8 mouse cellular contexts compared by ENCODE assay signal in the genomic region with DNA sequence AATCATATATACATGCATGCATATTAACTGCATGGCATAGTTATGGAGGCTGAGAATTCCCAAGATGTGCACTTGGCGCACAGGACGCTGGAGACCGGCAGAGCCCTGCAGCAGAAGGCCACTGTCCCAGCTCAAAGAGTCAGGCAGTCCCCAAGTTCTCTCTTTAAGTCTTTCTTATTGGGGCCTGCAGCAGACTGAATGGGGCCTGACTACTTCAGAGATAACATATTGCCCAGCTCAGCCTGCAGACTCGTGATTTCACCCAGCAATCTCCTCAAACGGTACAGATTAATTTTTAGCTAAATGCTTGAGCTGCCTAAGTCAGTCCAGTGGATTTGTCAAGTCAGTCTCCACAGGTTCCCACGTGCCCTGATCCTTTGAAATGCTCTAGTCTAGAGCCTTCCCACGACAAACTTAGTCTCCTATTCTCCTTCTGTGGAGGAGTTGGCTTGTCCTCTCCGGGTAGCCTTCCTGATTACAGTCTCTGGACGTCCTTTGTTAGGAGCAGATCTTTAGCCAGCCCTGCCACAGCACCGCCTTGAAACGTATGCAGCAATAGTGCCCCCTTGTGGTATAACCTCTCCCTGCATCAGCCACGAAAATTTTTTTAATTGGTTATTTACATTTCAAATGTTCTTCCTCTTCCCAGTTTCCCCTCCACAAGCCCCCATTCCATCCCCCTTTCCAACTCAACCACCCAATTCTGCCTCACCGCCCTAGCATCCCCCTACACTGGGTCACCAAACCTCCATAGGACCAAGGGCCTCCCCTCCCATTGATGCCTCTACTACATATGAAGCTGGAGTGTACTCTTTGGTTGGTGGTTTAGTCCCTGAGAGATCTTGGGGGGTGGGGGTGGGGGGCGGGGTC. TPM values are rescaled to one million over a fixed set of nuclear protein-coding genes. Genes with fewer than 3 reads are reported as not detected.
DNase-seq lines count a peak whose midpoint lies in the region; ATAC-seq and TF ChIP-seq lines count a peak whose summit lies in the region.

No protein-coding gene starts in this region.

- DNase-seq in urinary bladder, postnatal 14 days (ENCODE audit: low spot score), result peak; percentile 75
- DNase-seq in urinary bladder, adult 2 months (ENCODE audit: low spot score), result no peak
- peak; percentile 65 for DNase-seq in embryo, embryonic 11.5 days (ENCODE audit: low read depth, low spot score)
- peak; percentile 97 for DNase-seq in heart, adult 11 months
- DNase-seq in left cerebral cortex, postnatal 36 days (ENCODE audit: low spot score in 2 of 2), result peak; percentile 39 to 62
- DNase-seq in midbrain, embryonic 11.5 days (ENCODE audit: low spot score, missing footprints), result peak; percentile 95

- H3K4me2 ChIP-seq in intestine, postnatal 0 days (replicated peaks; ENCODE audit: low read depth), result peak overlapping the region; percentile 6
- no peak overlapping the region for H3K4me2 ChIP-seq in midbrain, embryonic 11.5 days

- no peak overlapping the region for H3K9ac ChIP-seq in intestine, postnatal 0 days (ENCODE audit: low read depth, low read length)
- H3K9ac ChIP-seq in midbrain, embryonic 11.5 days (ENCODE audit: low read length), result peak overlapping the region; percentile 35; the same call in 1 of the 2 replicates

- intact Hi-C loops in left cerebral cortex, postnatal 36 days (cut with DNase I), result loop anchor here (5.0 to 10.0 kb wide), 3 partner anchors 98 to 393 kb away; no protein-coding TSS in a partner anchor

- ATAC-seq in intestine, postnatal 0 days, result peak; percentile 76
- peak; percentile 92 for ATAC-seq in midbrain, embryonic 11.5 days (ENCODE audit: low FRiP score)

- H3K4me3 ChIP-seq in intestine, postnatal 0 days (ENCODE audit: low read depth, low read length), result no peak overlapping the region
- no peak overlapping the region for H3K4me3 ChIP-seq in midbrain, embryonic 11.5 days (ENCODE audit: low read depth, low read length)
- no peak overlapping the region for H3K4me3 ChIP-seq in small intestine, adult 2 months (ENCODE audit: low read depth, low read length)

- peak; percentile 95 for TF ChIP-seq CTCF in intestine, postnatal 0 days (IDR thresholded peaks at IDR 0.05; ENCODE audit: low read depth)
- TF ChIP-seq CTCF in small intestine, adult 2 months (IDR thresholded peaks at IDR 0.05; ENCODE audit: extremely low read depth, insufficient read length, insufficient replicate concordance, low read depth, low read length), result peak; percentile 87; the same call in 1 of the 2 replicates

- 0 out of 2 replicates have a peak, but pooled peaks cover 7% of the 10 kb centered on the region for H3K4me1 ChIP-seq in intestine, postnatal 0 days (replicated peaks; ENCODE audit: control insufficient read depth, insufficient read depth, low read length)
- no peaks in the 10 kb centered on the region for H3K4me1 ChIP-seq in midbrain, embryonic 11.5 days (ENCODE audit: control insufficient read depth, insufficient read depth, low read length)
- no peaks in the 10 kb centered on the region for H3K4me1 ChIP-seq in small intestine, adult 2 months (ENCODE audit: control insufficient read depth, insufficient read depth, insufficient read length, low read length)

- 11% methylated on average over 14 of the region's 14 CpGs for WGBS in intestine, postnatal 0 days
- 26% methylated on average over 14 of the region's 14 CpGs for WGBS in midbrain, embryonic 11.5 days
- WGBS in small intestine, adult 2 months, result 16% methylated on average over 14 of the region's 14 CpGs

- no peaks in the 10 kb centered on the region for H3K9me3 ChIP-seq in intestine, postnatal 0 days (ENCODE audit: control insufficient read depth)
- H3K9me3 ChIP-seq in midbrain, embryonic 11.5 days (ENCODE audit: control insufficient read depth, low read length), result no peaks in the 10 kb centered on the region

- TF ChIP-seq POLR2A in small intestine, adult 2 months (IDR thresholded peaks at IDR 0.05; ENCODE audit: low read depth, low read length), result no peak

- H3K36me3 ChIP-seq in intestine, postnatal 0 days (ENCODE audit: control insufficient read depth, insufficient read depth), result peaks cover 8% of the 10 kb centered on the region; the same call in 1 of the 2 replicates
- no peaks in the 10 kb centered on the region for H3K36me3 ChIP-seq in midbrain, embryonic 11.5 days (ENCODE audit: control insufficient read depth, insufficient read depth, low read length)
- no peaks in the 10 kb centered on the region for H3K36me3 ChIP-seq in small intestine, adult 2 months (ENCODE audit: control insufficient read depth, insufficient read depth, low read length)

- H3K27ac ChIP-seq in intestine, postnatal 0 days (ENCODE audit: low read depth, low read length), result peak overlapping the region; percentile 31
- H3K27ac ChIP-seq in midbrain, embryonic 11.5 days (ENCODE audit: low read depth, low read length), result no peak overlapping the region
- H3K27ac ChIP-seq in small intestine, adult 2 months (ENCODE audit: insufficient read depth, low read depth, low read length), result no peak overlapping the region

- no peaks in the 10 kb centered on the region for H3K27me3 ChIP-seq in intestine, postnatal 0 days (replicated peaks; ENCODE audit: control insufficient read depth, insufficient read depth, low read length)
- H3K27me3 ChIP-seq in midbrain, embryonic 11.5 days (ENCODE audit: control insufficient read depth, insufficient read depth, low read length), result no peaks in the 10 kb centered on the region
- no peaks in the 10 kb centered on the region for H3K27me3 ChIP-seq in small intestine, adult 2 months (ENCODE audit: control insufficient read depth, insufficient read depth, low read length)

RNA-seq across cellular contexts. Expression of a gene that starts 40.9 kb away (rescaled TPM):
- 35.4 and 51.7 TPM in 2 replicates for polyA plus RNA-seq in urinary bladder, adult 2 months (2012; rRNA removed)
- 25.1 and 28.7 TPM in 2 replicates for polyA plus RNA-seq in intestine, postnatal 0 days (2015; fragmentation: Nextera tagmentation; extraction: Ambion mirVana)
- 10 to 100 TPM; 27.0 to 27.7 TPM for total RNA-seq in left cerebral cortex, postnatal 36 days (2021)
- 13.3 and 14.9 TPM in 2 replicates for polyA plus RNA-seq in midbrain, embryonic 11.5 days (2014; fragmentation: Nextera tagmentation; extraction: Ambion mirVana)
- polyA plus RNA-seq in small intestine, adult 2 months (2012; rRNA removed), result 8.3 and 19.7 TPM in 2 replicates

RNA-seq across cellular contexts. Expression of a gene that starts 57.6 kb away (rescaled TPM):
- 0.33 and 0.38 TPM in 2 replicates for polyA plus RNA-seq in urinary bladder, adult 2 months (2012; rRNA removed)
- polyA plus RNA-seq in intestine, postnatal 0 days (2015; fragmentation: Nextera tagmentation; extraction: Ambion mirVana), result 0.10 and 0.16 TPM in 2 replicates
- total RNA-seq in left cerebral cortex, postnatal 36 days (2021), result 10 to 100 TPM; 27.4 to 35.8 TPM
- not detected in 2 replicates for polyA plus RNA-seq in midbrain, embryonic 11.5 days (2014; fragmentation: Nextera tagmentation; extraction: Ambion mirVana)
- not detected in 2 replicates for polyA plus RNA-seq in small intestine, adult 2 months (2012; rRNA removed)
